Mouse (Mus musculus): ENCODE data around the gene Ice1.

Gene Ice1

DNA sequence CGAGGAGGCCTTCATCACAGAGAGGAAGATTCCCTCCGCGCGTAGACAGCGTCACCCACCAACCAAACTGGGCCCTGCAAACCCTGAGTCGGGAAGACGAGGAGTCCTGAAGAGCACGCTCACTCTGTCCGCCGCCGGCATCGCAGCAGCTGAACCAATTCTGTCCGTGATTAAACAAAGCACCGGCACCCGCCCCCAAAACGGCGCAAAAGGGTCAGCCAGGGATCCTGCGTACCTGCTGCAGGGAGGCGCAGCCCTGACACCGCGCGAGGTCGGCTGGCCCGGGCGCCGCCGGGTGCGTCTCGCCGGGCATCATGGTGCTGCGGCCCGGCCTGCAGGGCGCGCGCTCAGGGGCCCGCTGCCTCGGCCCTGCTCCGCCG is at the start of gene Ice1:
TSS of gene Ice1 (minus strand) at position 353 of the 380 bp plus-strand sequence.
- no peak for DNase-seq (ENCODE audit: low spot score)

DNA sequence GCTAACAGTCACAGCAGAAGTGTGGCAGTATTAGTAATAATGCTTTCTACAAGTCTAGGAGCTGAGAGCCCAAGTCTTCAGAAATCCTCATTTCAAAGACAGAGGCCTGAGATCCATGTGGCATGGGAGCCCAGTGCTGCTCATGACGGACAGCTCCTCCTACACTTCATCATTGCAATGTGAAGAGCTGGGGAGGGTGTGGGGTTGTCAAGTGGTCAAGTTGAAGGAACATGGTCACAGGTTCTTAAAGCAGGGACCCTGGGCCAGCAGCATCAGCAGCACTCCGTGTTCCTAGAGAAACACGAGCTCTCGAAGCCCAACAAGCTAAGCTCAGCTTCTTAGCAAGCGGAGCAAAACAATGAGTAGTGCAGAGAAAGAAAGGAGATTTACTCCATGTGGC is 48.4 kb upstream of the Ice1 start:
- DNase-seq (ENCODE audit: low spot score) = no peak

DNA sequence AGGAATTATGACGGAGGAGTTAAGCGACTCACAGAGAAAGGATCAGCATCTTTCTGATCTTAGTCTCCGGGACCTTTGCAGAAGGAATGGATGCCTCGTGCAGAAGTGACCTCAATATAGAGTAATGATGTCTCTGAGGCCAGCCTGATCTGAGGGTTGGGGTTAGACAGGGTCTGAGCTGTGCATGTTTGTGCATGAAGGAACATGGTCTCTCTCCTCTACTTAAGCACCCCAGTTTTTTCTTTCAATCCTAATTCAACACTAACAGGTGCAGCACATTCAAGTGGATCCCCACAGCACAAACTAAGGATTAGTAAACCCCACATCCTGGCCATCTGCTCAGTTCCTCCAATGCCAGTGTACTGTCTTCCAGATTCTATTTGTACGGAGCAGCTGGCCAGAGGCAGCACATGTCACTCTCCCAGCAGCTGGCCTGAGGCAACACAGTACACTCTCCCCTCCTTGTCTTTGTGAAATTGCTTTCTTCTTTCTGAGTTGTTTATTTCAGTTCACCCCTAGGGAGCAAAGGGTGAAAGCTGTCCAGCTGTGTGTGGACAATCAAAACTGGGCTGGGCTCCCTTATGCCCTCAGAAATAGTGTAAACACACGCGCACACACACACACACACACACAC is 47.7 kb upstream of the Ice1 start:
- no peak for DNase-seq (ENCODE audit: low spot score)

DNA sequence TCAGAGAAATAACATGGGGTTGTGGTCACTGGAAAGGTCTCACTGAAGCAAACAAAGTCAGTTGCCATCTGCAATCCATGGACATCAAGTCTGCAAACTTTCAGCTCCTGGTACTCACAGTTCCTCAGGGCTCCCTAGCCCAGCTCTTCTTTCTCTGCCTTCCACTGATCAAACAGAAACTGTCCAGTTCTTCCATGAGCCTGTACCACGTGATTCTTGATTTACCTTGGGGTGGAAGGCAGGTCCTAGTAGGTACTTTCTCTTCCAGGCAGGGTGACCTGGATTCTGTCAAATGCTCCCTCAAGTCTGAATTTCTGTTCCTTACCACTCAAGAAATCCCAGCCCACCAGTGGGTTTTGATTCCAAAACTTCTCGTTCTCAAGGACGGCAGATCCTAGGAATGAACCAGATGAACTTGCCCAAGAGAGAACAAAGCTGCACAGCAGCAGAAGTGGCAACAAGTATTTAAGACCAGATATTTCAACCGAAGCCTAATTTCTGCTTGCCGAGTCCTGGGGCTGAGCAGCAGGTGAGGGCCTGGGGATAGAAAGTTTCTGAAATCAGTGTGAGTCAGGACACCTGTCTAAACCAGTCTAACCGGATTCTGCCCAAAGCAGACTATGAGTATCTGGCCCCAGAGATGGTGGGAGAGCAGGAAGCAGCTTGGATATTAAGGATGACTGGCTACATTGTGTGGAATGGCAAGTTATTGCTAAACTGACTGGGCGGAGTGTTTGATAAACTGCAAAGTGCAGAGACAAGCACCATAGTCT is 44.2 kb upstream of the Ice1 start:
- no peak for DNase-seq (ENCODE audit: low spot score)

DNA sequence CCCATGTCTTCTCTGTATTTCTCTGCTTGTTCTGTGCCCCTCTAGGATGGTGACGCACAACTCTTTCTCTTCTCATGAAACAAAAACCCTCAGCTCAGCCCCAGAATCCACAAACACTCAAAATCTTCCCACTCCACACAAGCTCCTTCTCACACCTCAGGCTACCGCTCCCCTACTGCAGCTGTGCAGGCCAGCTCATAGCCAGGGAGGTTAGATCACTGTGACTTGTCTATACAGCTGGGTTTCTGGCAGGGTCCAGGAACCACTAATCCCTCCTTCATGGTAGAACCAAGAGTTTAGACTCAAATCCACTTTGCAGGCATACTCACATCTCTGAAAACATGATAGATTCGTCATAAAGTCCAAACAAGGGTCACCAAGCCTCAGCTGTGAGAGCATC is 42.9 kb upstream of the Ice1 start:
- no peak for DNase-seq (ENCODE audit: low spot score)

DNA sequence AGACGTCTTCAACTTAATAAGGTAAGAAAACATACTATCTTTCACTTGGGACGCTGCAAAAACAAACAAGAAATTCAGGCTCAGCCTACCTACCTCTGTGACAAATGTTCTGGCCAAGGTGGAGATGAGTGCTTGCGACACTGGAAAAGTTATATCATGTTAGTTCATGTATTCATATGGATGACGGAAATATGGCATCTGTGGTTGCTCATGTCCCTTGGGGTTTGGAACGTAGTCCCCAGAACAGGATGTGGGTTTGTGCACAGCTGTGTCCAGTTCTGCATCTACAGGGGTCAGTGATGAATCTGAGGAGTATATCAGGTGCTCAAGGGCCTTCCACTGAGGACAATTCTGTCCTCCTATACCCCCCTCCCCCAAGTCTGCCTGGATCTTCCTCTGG is 40.3 kb upstream of the Ice1 start:
- DNase-seq (ENCODE audit: low spot score) = no peak

DNA sequence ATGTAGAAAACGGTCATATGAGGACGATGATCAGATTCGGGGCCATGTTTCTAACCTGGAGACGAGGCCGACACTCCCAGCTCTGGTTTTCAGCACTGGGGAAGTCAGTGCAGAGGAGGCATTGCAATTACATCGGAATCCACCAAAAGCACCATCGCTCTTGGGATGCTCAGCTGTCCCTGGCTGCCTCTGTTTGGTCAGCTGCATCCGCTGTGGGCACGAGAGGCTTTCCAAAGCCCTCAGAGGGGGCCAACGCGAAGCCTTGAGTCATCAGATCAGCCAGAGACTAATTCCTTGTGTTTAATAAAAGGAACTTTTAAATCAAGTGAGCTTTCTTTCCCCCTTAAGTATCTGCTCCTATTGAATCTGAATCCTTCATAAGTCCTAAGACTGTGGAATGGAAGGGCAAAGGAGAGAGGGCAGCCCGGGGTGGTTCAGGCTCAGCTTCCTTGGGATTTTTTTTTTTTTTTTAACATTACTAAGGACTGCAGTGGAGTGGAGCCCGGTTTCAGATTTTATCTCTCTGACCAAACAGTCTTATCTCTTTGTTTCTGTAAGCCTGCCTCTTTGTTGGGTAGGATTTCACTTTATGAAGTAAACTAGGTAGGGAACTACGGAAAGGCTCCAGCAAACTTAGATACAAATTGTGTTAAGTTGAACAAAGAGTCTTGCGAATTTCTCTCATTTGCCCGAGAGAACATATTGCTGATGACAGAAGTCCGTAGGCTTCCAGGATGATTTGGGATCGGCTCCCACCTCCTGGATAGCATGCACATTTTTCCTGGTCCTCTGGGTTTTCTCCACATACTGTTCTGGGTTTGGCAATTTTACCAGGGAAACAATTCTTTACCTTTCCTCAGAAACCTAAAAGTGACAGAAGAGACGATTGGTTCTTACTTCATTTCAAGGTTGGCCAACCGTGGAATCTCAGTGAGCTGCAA is 39.1 kb upstream of the Ice1 start:
- no peak for DNase-seq (ENCODE audit: low spot score)

DNA sequence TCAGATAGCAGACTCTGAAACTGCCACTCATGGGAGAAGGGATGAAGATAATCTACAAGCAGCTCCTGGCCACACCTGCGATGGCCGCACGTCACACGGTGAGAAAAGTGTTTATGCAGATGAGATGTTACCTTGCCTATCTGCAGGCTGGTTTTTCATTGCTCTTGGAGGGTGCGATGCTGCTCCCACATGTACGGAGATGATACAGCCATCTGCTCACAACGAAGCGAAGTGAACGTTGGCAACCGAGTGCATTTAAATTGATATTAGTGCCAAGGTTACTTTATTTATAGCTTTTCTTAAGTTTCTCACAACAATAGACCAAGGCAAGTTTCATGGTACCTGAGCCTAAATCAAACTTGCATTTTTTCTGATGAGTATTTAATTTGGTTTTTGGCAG is 37.6 kb upstream of the Ice1 start:
- no peak for DNase-seq (ENCODE audit: low spot score)

DNA sequence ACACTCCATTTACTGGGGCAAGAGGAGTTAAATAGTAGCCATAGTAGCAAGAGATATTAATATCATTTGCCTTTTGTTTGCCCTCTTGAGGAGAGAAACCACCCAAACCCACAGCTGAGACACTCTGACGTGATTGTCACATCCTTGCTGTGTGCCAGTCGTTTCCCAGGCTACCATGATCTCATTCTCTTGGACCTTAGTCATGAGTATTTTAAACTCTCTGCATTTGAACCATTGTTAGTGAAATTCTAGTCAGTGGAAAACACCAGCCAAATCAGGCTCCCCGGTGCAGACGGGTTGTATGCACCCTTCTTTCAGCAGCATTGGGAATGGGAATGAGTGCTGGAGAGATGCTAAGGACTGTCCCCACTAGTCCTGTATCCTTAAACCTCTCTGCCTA is 32.6 kb upstream of the Ice1 start:
- DNase-seq (ENCODE audit: low spot score) = no peak

DNA sequence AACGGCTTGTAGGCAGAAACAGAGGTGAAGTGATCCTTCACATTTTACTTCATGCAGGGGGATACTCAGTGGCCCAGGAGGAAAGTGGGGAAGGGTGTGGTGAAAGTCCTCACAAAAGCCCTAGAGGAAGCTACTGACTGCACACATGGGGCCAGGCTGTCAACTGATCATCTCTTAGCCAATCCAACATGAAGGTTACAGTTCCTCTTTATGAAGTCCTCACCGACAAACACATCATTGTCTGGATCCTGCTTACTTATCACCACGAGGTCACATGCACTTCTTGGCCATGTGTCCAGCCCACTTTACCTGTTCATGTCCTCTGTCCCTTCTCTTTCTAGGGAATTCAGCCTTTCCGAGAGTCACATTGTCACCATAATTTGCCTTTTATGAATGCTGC is 22.3 kb upstream of the Ice1 start:
- no peak for DNase-seq (ENCODE audit: low spot score)

DNA sequence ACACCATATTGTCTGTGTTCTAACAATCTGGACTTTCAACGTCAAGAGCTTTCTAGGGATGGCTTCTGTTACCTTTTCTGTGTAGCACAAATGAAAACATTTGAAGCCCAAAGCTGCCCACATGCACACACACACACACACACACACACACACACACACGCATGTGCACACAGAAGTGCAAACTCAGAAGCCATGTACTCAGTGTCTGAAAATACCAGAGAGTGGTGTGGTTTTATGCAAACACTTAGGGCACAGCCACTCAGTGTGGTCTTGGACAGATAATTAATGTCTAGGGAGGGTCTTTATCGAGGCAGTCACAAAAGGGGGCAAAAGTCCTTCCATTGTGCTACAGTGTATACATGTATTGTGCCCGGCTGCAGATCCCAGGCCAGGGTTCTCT is 19.3 kb upstream of the Ice1 start:
- no peak for DNase-seq (ENCODE audit: low spot score)

DNA sequence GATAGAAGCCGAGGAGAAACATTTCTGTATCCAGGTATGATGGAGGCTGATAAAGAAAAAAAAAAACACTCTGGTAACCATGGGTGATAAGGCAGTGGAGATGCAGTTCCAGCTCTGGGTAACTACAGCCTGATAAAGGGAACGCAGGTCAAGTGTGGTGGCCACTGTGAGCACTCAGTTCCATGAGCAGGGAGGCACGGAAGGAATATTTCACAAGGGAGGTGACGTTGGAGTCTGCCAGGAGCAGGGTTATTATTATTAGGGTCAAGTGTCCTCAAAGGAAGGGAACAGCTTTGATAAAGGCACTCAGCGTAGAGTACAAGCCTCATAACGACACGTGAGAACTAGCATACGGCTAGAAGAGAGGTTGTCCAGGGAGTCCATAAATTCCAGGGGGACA is 18.9 kb upstream of the Ice1 start:
- DNase-seq (ENCODE audit: low spot score) = no peak

DNA sequence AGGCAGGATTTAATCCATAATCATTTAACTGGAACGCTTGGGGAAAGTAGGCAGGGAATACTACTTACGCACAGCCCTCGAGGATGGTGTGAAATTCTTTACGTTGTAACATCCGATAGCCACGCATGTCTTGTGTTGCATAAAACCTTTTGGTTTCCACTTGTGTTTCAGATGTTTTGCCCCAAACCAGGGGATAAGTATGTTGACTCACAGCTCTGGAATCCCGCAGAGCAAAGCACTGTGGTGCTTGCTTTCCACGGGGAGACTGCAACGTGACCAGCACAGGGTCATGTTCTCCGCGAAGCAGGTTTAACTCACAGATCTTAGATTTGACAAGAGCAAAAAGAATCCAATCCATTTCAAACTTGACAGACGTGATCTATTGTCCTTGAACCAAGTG is 18.1 kb upstream of the Ice1 start:
- DNase-seq (ENCODE audit: low spot score) = no peak

DNA sequence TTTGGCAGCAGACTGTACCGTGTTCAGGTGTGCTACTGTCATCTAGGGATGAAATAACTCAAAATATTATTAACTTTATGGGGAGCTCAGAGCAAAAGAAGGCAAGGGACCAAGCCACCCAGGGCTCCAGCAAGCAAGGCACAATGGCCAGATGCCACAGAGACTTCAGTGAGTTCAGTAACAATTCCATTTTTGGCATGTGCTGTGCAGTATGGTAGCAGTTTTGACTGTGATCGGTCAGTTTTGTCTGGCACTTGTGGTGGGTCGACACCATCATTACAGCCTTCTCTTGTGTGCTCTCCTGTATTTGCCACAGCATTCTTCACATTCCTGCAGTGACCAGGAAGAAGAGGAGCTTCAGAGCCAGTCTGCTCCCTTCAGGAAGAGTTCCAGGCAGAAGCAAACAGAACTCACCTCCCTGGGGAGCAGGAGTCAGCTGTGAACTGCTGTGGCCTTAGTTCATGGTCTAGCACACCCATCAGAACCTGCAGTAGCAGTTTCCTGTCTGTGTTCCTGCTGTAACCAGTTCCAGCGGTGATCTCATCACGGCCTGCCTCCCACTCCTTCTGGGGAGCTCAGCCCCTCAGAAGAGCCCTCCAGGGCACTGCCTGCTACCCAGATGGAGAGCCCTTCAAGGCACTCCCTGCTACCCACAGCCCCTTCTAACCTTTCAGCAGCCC is 16.8 kb upstream of the Ice1 start:
- DNase-seq (ENCODE audit: low spot score) = peak; percentile 19

DNA sequence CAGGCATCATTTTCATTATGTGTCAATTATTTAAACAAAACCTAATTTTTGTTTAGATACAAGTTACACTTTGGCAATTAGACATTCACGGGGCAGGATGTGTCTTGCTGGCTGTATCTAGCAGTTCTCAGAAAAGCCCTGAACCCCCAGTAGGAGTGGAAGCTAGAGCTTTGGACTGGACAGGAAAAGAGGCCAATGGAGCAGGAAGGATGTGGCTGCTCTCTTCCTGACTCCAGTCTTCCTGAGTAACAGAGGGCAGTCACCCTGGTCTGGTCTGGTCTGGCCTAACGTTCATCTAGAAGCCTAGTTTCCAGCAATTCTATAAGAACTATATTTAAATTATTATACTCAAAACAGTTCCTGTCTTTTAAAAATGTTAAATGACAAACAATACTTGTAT is 16.0 kb upstream of the Ice1 start:
- no peak for DNase-seq (ENCODE audit: low spot score)

DNA sequence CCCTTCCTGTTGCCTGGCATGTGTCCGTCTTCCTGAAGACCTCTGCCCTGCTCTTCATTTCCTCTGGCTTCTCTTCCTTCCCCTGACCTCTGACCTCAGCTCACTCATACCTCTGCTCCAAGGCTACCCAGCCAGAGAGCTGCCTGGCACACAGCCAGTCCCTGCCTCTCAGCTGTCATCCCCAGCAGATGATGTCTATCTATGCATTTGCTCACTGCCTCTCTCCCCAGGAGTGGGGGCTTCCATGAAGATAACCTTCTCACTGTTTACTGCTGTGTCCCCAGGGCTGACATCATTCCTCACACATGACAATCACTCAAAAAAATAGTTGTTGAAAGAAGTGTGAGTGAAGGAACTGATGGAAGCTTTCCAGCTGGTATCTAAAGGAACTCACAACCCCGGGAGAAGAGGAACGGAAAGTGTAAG is 12.6 kb upstream of the Ice1 start:
- no peak for DNase-seq (ENCODE audit: low spot score)

DNA sequence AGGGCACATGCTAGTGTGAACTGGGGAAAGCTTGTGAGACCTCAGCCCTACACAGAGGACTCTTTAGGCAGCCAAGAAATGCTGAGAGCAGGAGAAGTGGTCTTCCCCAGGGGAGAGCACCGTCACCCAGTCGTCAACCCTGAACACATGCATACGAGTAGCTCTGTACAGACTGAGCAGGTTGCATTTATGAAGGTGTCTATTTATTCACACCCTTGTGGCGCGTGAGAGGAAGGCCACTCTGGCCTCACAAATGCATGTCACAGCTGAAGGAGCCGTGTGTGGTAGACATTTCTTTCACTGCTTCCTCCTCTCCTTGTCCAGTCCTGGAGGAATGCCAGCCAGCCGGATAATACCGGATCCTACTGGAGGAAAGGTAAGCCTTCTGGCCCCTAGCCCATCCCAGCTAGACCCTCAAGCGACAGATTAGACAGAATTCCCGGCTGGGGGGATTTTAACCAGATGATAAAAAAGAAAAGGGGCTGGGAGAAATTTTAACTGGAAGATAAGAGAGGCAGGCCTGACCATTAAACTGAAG is 8.6 kb upstream of the Ice1 start:
- DNase-seq (ENCODE audit: low spot score) = no peak

DNA sequence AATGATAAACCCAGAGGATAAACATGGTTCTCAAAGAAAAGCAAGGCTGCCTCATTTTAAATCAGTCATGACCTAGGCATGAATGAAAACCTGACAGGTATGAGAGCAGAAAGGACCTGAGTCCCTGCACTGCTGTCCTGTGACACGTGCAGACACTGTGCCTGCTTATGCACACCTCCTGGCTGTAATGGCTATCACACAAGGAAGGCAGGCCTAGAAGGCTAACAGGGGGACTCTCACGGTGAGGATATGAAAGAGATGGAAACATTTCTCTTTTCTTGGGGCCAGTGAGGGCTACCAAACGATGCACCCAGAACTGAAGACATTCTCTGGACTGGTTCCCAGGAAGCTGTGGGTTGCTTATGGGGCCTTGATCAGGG is 6.6 kb upstream of the Ice1 start:
- no peak for DNase-seq (ENCODE audit: low spot score)

DNA sequence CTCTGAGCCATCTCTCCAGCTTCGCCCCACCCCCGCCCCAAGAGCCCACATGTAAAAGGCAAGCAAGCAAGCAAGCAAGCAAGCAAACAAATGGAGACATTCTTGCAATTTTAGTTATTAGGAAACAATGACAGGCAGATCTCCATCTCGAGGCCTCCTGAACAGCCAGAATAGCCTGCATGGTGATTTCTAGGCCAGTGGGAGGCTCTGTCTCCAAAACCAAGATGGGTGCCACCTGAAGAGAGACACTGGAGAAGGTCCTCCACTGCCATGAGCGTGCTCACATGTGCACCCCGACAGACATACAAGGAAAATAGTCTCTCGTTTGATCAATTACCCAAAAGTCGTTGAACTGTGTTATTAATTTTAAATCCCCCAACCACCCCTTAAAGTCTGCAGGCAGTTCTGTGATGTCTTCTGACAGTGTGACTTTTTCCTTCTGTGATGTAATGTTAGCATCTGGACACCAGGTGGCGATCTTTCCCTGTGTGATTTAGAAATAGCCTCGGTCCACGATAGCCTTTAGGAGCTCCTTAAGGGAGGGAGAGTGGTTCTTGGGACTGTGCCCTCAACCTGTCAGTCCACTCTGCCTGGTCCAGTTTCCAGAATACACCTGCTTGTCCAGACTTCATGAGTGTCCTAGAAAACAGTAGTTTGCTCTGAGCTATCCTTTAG is 6.1 kb upstream of the Ice1 start:
- DNase-seq (ENCODE audit: low spot score) = peak; percentile 18

DNA sequence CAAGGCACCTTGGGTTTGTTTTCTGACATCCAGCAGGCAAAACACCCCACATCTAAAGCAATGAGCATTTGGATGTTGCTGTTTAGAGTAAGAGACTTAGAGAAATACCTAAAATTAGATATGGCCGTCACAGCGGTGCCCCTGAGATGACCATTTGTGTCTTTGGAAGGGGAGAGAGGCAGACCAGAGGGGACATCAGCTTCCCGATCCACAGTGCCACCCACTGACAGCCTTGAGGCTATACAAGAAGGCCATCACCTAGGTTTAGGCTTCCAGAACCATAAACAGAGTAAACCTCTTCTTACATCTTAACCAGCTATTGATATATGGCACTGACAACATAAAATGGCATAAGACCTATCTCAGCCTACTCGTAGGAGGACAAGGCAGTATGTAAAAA is 4.5 kb upstream of the Ice1 start:
- DNase-seq (ENCODE audit: low spot score) = no peak

DNA sequence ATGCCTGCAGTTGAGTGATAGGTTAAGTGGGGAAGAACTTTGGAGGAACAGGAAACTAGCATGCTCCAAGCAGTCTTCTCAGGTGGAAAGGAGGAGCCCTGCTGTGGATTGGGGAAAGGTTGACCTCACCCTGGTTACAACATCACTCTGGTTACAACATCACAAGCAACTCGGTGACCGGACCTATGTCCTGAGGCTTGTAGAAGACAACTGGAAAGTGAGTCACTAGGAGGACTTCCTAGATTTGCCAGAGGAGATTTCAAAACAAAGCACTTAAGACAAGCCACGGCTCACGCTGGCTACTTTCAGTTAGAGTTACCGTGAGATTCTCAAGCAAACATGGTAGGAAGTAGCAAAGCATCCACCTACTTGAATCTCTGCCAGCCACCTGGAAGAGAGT is 3.9 kb upstream of the Ice1 start:
- DNase-seq (ENCODE audit: low spot score) = no peak

DNA sequence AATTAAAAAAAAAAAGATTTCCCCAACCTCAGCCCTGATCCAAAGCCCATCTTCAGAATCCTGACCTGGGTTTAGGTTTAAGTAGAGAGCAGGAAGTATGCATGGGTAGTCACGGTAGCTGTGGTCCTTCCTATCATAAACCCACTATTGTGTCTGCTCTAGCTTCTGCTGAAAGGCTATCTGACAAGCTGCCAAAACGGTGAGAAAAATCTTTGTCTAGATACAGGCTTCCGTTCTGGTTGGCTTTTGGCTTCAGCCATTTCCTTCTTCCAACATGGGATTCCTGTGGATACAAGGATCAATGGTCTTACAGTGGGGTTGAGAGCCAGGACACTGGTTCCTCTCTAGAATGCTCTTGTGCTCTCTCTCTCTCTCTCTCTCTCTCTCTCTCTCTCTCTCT is 2.2 kb upstream of the Ice1 start:
- no peak for DNase-seq (ENCODE audit: low spot score)

All from ovary, postnatal 36 days (tissue).